Mouse (Mus musculus): ENCODE measurements at regions not wholly inside any gene's neighbourhood (a gene's known extent, or its start where the extent isn't known, plus 50 kb on each side); places are given as distances from the start of the nearest gene placed in this dataset.

- no peak for DNase-seq
These were observed 63.9 kb upstream of the Ptprk start for GRCm38 (mm10) chr10:28010756-28011155.

- DNase-seq = no peak
These were observed 62.5 kb upstream of the Ptprk start for GRCm38 (mm10) chr10:28012135-28012534.

DNA sequence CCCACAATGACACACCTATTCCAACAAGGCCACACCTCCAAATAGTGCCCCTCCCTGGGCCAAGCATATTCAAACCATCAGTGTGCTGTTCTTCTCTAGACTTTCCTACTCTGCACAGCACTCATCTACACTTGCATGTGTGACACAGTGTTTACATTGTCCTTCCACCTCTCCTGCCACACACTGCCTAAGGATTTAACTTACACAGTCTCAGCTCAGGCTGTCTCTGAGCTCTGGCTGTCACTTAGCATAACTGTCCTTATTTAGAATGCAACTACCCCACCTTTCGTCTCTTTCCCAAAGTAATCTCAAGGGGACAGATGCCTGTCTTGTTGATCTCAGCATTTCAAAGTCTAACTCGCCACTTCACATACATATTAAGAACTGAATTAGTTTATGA, 61.2 kb upstream of the Ptprk start:
- DNase-seq = no peak

DNA sequence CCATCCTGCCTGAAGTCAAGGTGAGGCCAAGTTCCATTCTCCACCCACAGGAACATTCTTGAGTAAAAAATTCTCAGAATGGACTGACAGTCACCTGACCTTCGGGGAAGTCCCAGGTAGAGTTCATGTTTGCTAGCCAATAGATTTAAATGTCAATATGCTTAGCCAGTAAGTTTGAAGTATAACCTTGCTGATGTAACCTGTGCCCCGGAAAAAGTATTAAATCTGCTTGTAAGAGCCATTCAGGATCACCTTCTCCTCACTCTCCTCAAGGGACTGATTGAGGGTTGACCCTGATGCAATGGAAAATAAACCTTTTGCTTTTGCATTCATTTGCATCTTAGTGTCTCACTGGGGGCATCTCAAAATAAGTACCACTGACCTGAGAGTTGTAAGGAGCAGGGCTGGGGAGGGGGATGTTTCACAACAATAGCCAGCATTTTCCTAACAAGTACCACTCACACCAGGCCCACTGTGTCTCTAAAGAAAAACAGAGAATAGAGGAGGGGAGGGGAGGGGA, 60.3 kb upstream of the Ptprk start:
- DNase-seq = no peak

All from cerebellum, adult 18-20 months (tissue).